Mouse (Mus musculus) left cerebral cortex, postnatal 36 days (tissue): Measurements from ENCODE around the gene 4930524B15Rik. TPM values are rescaled to one million over a fixed set of nuclear protein-coding genes. Genes with fewer than 3 reads are reported as not detected.

Experiments
- DNase-seq, 2 experiments: peaks; one replicate each; pipeline ENCODE4 v3.0.0; 2021 to 2022; ENCODE audit warnings: low spot score in 2 of 2, mixed read lengths in 1 of 2
- intact Hi-C: fragments of 180-260 bp; cut with DNase I; formaldehyde crosslinking; loops from one replicate; pipeline ENCODE4 v1.15.1; 2025
- total RNA-seq, 2 experiments: library from RNA; stranded (reverse); gene quantifications; 2 replicates each; pipeline ENCODE4 v1.2.3; 2021

Gene 4930524B15Rik
- total RNA-seq, 2 experiments from 2014 or later: not detected

- DNase-seq: peak; percentile 46 to 55
- intact Hi-C loops: no loop called here
Observed at GRCm38 (mm10) chr11:32027474-32028342, 62.3 kb downstream of the 4930524B15Rik start.

GRCm38 (mm10) chr11:32028605-32029004 lies 63.2 kb downstream of the 4930524B15Rik start:
- DNase-seq: no peak
- intact Hi-C loops: no loop called here

Other genes starting within 250 kb of the 4930524B15Rik start
- 100 to 1,000 TPM; 146 to 158 TPM for gene Cpeb4, start 93.4 kb upstream of the 4930524B15Rik start, total RNA-seq
- 100 to 1,000 TPM; 603 to 618 TPM for gene Nsg2, start 34.9 kb downstream of the 4930524B15Rik start, total RNA-seq
- gene Il9r, start 234.7 kb downstream of the 4930524B15Rik start, total RNA-seq: not detected
- gene Snrnp25, start 239.8 kb downstream of the 4930524B15Rik start, total RNA-seq: 10 to 100 TPM; 22.3 to 22.8 TPM